Mouse (Mus musculus) kidney, embryonic 15.5 days (tissue): ENCODE results near the gene 2310033P09Rik. TPM values are rescaled to one million over a fixed set of nuclear protein-coding genes. Genes with fewer than 3 reads are reported as not detected.

Experiments
- ATAC-seq: fragments of 200-750 bp; cut with Nextera tagmentation; replicated peaks from 2 replicates; pipeline ENCODE4 v1.8.0; 2017; ENCODE audit warnings: moderate TSS enrichment; ENCODE audit not compliant: low FRiP score
- H3K27ac ChIP-seq: fragments of 300-500 bp; sonication (generic); 2 replicates; pipeline ENCODE4 v1.5.1; 2015; ENCODE audit warnings: mild to moderate bottlenecking, inconsistent platforms
- H3K27me3 ChIP-seq: fragments of 300-500 bp; sonication (generic); 2 replicates; pipeline ENCODE4 v1.6.1; 2015; ENCODE audit warnings: inconsistent platforms
- H3K36me3 ChIP-seq: fragments of 300-500 bp; sonication (generic); 2 replicates; pipeline ENCODE4 v1.6.1; 2015; ENCODE audit warnings: inconsistent platforms
- H3K4me1 ChIP-seq: fragments of 300-500 bp; sonication (generic); 2 replicates; pipeline ENCODE4 v1.6.1; 2015; ENCODE audit warnings: inconsistent platforms
- H3K4me2 ChIP-seq: fragments of 300-500 bp; sonication (generic); 2 replicates; pipeline ENCODE4 v1.6.1; 2015; ENCODE audit warnings: moderate library complexity, mild to moderate bottlenecking, inconsistent platforms
- H3K4me3 ChIP-seq: fragments of 300-500 bp; sonication (generic); replicated peaks from 2 replicates; pipeline ENCODE4 v1.5.1; 2015; ENCODE audit warnings: mild to moderate bottlenecking, inconsistent platforms
- H3K9ac ChIP-seq: fragments of 300-500 bp; sonication (generic); 2 replicates; pipeline ENCODE4 v1.6.1; 2015; ENCODE audit warnings: mild to moderate bottlenecking, inconsistent platforms
- H3K9me3 ChIP-seq: fragments of 300-500 bp; sonication (generic); replicated peaks from 2 replicates; pipeline ENCODE4 v1.6.1; 2016; ENCODE audit warnings: inconsistent platforms
- WGBS: fragments of 180-500 bp; shearing (Covaris S2); methylation state at CpG from one replicate; pipeline ENCODE4 v1.1.7; 2015; ENCODE audit warnings: mixed read lengths; 5-methylcytosine and 5-hydroxymethylcytosine counted together
- polyA plus RNA-seq: library from polyadenylated mRNA; unstranded; fragments of >200 nt; fragmentation: Nextera tagmentation; extraction: Ambion mirVana; gene quantifications from 2 replicates; pipeline ENCODE4 v1.2.1, GENCODE M21; 2015

The 2310033P09Rik gene
- polyA plus RNA-seq, 1 experiment from 2014 or later = 36.4 TPM

DNA sequence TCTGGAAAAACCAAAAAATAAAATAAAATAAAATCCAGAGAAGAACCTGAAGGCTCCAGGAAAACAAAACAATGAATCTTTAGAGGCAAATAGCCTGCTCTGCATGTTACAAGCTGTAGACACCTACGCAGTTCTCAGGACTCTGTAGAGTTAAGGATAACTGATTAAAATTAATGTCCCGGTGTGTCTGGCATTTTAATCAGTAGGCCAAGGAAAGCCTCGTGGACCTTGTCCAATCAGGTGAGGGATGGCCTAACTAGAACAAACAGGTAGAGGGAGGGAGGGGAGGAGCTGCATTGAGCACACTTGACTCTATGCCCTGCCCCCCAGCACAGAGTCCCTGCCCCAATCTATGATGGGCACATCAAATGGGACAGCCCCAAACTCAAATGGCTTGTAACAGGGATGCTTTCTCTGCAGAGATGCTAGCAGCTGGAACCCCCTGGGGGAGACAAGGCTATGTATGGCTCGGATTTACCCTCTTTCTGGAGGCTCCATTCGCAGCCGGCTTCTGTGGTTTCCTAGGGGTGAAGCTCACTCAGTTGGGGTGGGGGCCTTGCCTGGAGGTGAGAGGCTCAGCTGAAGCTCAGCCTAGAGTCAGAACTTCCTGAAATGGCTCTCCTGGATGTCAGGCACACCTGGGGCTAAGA, 33.8 kb upstream of the 2310033P09Rik start:
- H3K4me3 ChIP-seq = no peak overlapping the region
- H3K4me1 ChIP-seq = peaks cover 11% of the 10 kb centered on the region
- ATAC-seq = no peak
- no peak overlapping the region for H3K9ac ChIP-seq
- WGBS = 52% methylated on average over 6 of the region's 6 CpGs
- H3K36me3 ChIP-seq = no peaks in the 10 kb centered on the region
- H3K9me3 ChIP-seq = no peaks in the 10 kb centered on the region
- no peak overlapping the region for H3K4me2 ChIP-seq
- H3K27ac ChIP-seq = no peak overlapping the region
- peaks cover 61% of the 10 kb centered on the region for H3K27me3 ChIP-seq

DNA sequence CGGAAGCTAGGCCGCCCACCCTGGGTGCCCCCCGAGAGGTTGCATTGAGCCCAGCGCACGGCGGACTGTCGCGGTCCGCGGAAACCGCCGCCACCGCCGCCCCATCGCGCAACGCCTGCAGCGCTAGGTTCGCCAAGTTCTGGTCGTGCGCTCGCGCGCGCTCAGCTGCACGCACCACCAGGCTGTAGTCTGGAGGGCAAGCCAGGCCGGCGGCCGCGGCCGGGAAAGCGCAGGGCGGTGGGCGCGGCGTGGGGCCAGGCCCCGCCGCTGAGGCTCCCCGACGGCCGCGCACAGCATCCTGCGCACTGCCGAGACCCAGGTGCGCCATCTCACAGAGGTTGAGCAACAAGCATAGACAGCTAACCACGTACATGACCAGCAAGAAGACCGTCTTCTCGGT, 31.6 kb upstream of the 2310033P09Rik start:
- WGBS = 2% methylated on average over 48 of the region's 48 CpGs
- peak overlapping the region; percentile 52 for H3K4me2 ChIP-seq
- H3K4me1 ChIP-seq = peaks cover 11% of the 10 kb centered on the region
- H3K27me3 ChIP-seq = peaks cover 69% of the 10 kb centered on the region
- H3K27ac ChIP-seq = no peak overlapping the region
- H3K4me3 ChIP-seq = peak overlapping the region; percentile 29
- H3K9ac ChIP-seq = no peak overlapping the region
- no peaks in the 10 kb centered on the region for H3K9me3 ChIP-seq
- H3K36me3 ChIP-seq = no peaks in the 10 kb centered on the region
- ATAC-seq = no peak

DNA sequence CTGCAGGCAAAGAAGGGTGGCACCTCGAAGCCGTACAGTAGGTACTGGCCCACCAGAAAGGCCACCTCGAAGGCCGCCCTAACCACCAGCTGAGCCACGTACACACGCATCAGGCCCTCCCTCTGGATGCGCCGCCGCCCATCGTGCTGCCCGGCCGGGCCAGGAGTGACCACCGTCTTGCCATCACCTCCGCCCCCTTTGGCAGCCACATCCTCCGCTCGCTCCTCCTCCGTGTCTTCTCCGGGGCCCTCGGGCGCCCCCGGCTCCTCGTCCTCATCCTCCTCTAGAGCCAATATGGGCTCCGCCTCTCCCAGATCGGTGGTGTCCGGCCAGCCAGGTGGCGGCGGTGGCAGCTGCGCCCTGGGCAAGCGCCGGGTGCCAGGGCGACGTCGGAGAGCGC, 31.2 kb upstream of the 2310033P09Rik start:
- Histone ChIP-seq H3K4me3 (peak overlapping the region; percentile 29), H3K27ac (no peak overlapping the region), H3K4me2 (peak overlapping the region; percentile 52), H3K9me3 (no peaks in the 10 kb centered on the region), H3K4me1 (peaks cover 11% of the 10 kb centered on the region), H3K36me3 (no peaks in the 10 kb centered on the region), H3K9ac (no peak overlapping the region), H3K27me3 (peaks cover 69% of the 10 kb centered on the region)
- 5% methylated on average over 33 of the region's 34 CpGs for WGBS
- no peak for ATAC-seq

DNA sequence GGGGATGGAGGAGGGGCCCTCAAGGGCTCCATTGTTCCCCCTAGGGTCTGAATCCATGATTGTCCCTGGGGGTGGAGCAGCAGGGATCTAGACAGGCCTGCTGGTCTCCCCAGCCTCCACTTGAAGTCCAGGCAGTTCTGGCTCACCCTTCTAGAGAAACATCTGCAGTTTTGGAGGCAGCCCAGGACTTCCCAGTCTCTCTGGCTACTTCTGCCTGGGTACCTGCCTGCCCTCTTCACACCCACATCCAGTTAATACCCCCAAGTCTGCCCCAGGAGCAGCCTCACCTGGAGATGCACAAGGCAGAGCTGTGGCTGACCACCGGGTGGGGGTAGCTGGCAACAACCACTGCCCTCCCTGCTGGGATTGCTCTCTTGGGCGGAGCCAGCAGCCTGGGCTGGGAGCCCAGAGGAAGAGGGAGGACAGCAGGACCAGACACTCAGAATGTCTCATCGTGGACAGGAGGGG, 25.2 kb upstream of the 2310033P09Rik start, which contains the start of gene Gjc2:
Gene Gjc2 (minus strand): TSS at position 350 of the 468 bp plus-strand sequence.
- Histone ChIP-seq H3K36me3 (peaks cover 40% of the 10 kb centered on the region), H3K9me3 (no peaks in the 10 kb centered on the region), H3K4me2 (no peak within 1 kb of the TSS), H3K4me1 (peaks cover 10% of the 10 kb centered on the region), H3K27me3 (peaks cover 22% of the 10 kb centered on the region), H3K4me3 (no peak within 1 kb of the TSS), H3K9ac (no peak within 1 kb of the TSS), H3K27ac (no peak within 1 kb of the TSS)
- WGBS = 39% methylated on average over 3 of the region's 3 CpGs
- ATAC-seq = no peak

DNA sequence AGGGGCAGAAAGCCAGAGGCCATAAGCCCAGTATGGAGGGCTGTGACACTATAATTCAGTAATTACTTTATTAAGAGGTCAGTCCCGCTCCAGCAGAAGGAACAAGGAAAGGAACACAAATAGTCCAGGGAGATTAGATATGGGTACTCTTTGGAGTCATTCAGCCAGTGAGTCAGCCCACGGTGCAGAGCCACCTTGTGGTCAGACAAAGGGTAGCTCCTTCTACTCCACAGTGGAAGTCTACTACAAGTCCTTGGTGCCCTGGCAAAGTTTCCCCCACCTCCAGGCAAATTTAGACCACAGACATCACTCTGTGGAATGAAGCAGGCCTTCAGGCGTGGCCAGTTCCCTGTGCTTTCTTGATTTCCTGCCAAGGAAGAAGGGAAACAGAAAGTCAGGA, 24.3 kb upstream of the 2310033P09Rik start:
- no peak overlapping the region for H3K4me3 ChIP-seq
- H3K4me2 ChIP-seq = no peak overlapping the region
- ATAC-seq = 0 out of 2 replicates have a peak, but pooled peaks have one; percentile 38
- no peaks in the 10 kb centered on the region for H3K9me3 ChIP-seq
- H3K27me3 ChIP-seq = peaks cover 12% of the 10 kb centered on the region
- H3K36me3 ChIP-seq = peaks cover 40% of the 10 kb centered on the region
- no peak overlapping the region for H3K27ac ChIP-seq
- no peak overlapping the region for H3K9ac ChIP-seq
- H3K4me1 ChIP-seq = peaks cover 10% of the 10 kb centered on the region
- WGBS = 30% methylated on average over 3 of the region's 3 CpGs

DNA sequence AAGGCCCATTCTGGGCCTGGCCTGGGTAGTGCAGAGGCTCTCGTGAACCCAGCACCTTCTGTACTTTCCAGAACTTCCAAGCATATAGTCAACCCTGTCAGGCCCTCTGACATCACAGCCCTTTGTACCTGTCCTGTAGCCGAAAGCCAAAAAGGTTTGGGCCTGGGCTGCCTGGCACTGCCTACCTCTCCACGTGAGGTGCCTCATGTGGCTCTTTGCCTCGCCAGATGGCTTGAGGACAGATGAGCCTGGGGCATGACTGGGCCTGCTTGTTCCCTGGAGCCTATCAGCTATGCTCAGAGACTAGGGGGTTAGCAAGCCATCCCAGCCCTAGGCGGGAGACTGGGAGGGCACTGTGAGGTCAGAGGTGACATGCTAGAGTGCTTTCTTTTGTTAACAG, 22.6 kb upstream of the 2310033P09Rik start:
- Histone ChIP-seq H3K36me3 (peaks cover 40% of the 10 kb centered on the region), H3K4me3 (no peak overlapping the region), H3K4me2 (no peak overlapping the region), H3K4me1 (peaks cover 10% of the 10 kb centered on the region), H3K27ac (no peak overlapping the region), H3K27me3 (no peaks in the 10 kb centered on the region), H3K9ac (no peak overlapping the region), H3K9me3 (no peaks in the 10 kb centered on the region)
- 82% methylated on average over 5 of the region's 5 CpGs for WGBS
- ATAC-seq = no peak

DNA sequence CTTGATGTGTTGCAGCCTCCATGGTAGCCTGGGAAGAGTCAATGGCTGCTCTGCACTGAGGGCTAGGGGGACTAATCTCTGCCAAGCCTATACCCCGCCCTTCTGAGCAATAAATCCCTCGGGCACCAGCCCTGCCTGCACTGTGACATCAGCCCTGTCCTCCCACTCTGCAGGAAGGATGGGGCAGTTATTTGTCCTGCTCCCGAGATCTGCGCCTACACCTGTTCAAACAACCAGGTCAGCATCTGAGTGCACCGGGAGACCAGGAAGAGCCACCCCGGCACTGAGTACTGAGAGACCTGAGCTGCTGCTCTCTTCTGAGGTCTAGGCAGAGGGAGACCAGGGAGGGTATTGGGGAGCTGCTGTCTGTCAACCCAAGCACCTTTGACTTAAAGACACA, 20.4 kb upstream of the 2310033P09Rik start:
- no peak overlapping the region for H3K4me2 ChIP-seq
- H3K27ac ChIP-seq = no peak overlapping the region
- no peak overlapping the region for H3K4me3 ChIP-seq
- H3K9me3 ChIP-seq = no peaks in the 10 kb centered on the region
- no peaks in the 10 kb centered on the region for H3K27me3 ChIP-seq
- no peak for ATAC-seq
- H3K36me3 ChIP-seq = peaks cover 36% of the 10 kb centered on the region
- peaks cover 16% of the 10 kb centered on the region for H3K4me1 ChIP-seq
- no peak overlapping the region for H3K9ac ChIP-seq
- 39% methylated on average over 6 of the region's 6 CpGs for WGBS

DNA sequence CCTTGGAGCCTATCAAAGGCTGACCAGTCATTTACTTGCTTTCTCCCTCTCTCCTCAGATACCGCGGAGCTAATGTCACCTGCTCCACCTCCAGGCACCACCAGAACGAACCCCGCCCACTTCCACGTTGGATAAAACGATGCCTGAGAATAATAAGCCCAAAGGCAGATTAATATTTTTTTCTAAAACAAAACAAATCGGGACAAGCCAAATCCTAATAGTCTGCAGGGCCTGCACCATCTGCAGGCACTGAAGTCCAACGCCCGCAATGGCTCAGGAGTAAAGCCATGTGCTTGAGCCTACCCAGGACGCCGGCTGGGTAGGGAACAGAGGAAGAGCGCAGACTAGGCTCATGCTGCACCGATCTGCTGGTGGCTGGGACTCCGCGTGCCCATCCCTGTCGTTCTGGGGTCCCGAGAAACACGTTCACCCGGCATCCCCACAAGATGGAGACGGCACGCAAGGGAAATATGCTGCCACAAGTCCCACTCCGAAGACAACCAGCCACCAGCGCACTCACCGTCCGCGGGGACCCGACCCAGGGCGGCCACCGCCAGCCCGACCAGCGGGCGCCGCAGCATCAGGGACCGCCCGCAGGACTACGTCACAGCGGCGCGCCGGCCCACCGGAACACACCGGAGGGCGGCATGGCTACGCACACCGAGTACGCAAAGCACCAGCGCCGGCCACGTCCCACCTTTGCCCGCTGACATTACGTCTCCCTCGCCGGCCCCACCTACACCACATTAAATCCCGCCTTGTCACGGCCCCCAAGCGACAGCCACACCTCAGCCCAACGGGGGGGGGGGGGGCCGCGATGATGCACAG, 16.7 kb upstream of the 2310033P09Rik start:
- Histone ChIP-seq H3K27me3 (no peaks in the 10 kb centered on the region), H3K9me3 (no peaks in the 10 kb centered on the region), H3K27ac (peak overlapping the region; percentile 96), H3K9ac (peak overlapping the region; percentile 63), H3K4me3 (peak overlapping the region; percentile 76), H3K4me2 (peak overlapping the region; percentile 86), H3K36me3 (0 out of 2 replicates have a peak, but pooled peaks cover 4% of the 10 kb centered on the region), H3K4me1 (peaks cover 16% of the 10 kb centered on the region)
- peak; percentile 95 for ATAC-seq
- WGBS = under 1% methylated on average over 59 of the region's 59 CpGs

DNA sequence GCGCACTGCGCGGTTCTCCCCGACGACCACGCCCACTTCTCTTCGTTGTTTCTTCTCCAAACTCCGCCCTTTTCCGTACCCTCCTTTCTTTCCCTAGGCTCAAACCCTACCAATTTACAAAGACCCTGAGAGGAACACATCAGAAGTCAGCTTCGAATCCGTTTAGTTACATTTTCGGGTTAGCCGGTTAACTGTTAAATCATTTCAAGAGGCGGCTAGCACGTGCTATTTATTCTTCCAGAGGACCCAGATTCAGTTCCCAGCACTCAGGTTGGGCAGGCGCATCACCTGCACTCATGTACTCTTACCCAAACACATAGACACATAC, 16.1 kb upstream of the 2310033P09Rik start, which contains the start of gene Guk1:
Gene Guk1 (minus strand): TSS at position 154 of the 328 bp plus-strand sequence.
- no peak for ATAC-seq
- H3K36me3 ChIP-seq = no peaks in the 10 kb centered on the region
- H3K4me1 ChIP-seq = peaks cover 14% of the 10 kb centered on the region
- peak within 1 kb of the TSS; percentile 63 for H3K9ac ChIP-seq
- H3K9me3 ChIP-seq = no peaks in the 10 kb centered on the region
- H3K4me2 ChIP-seq = peak within 1 kb of the TSS; percentile 86
- peak within 1 kb of the TSS; percentile 76 for H3K4me3 ChIP-seq
- WGBS = 5% methylated on average over 16 of the region's 16 CpGs
- no peaks in the 10 kb centered on the region for H3K27me3 ChIP-seq
- peak within 1 kb of the TSS; percentile 96 for H3K27ac ChIP-seq

DNA sequence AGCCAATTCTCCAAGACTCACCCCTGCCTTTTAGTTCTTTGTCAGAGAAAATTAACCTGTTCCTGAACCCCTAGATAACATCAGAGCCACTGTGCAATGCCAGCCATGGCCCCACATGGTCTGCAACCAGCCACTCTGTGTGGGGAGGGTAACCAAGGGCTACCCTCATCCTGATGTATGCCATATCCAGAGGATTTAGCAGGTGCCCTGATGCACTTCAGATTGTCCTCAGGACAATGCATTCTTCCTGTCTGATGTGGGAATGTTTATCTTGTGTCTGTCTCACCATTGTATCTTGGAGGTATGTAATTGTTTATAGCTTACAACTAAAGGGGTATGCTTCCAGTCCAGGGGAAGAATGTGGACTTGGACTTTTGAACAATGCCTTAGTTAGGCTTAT, 11.9 kb upstream of the 2310033P09Rik start:
- Histone ChIP-seq H3K27me3 (no peaks in the 10 kb centered on the region), H3K9ac (no peak overlapping the region), H3K9me3 (no peaks in the 10 kb centered on the region), H3K36me3 (peaks cover 14% of the 10 kb centered on the region), H3K4me1 (peaks cover 3% of the 10 kb centered on the region), H3K27ac (no peak overlapping the region), H3K4me3 (no peak overlapping the region), H3K4me2 (no peak overlapping the region)
- ATAC-seq = no peak

DNA sequence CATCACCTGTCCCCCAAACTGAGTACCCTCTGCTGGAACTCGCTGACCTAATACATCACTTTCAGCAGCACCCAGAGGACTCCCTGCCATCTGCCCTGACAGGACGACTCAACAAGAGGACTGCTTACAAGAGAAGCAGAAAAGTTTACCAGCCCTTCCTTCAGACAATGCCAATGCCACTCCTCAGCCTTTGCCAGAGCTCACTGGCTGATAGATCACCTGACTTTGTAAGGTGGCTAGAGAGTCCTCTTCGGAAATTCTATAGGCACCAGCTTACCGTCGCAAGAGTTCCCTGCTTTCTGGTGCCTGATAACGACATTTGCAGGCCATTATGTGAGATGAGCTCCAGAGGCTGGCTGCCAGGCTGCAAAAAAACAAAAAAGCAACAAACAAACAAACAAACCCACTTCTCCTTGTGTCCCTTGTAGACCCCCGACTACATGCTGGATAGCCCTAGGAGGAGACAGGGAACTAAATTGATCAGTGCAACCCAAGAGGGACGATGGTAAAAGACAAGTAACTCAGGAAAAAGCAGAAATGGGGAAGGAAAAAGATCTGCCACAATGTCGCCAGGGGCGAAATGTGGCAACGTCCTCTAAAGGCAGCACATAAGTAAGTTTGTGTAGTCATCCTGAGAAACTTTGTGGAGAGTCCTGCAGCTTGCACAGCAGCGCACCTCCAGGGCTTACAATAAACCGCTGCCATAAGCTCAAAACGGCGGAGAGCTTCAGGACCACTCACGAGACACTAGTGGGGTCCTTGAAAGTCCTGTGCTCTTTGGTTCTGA, 6.7 kb upstream of the 2310033P09Rik start:
- Histone ChIP-seq H3K9me3 (no peaks in the 10 kb centered on the region), H3K27ac (peak overlapping the region; percentile 82), H3K27me3 (no peaks in the 10 kb centered on the region), H3K4me1 (peaks cover 11% of the 10 kb centered on the region), H3K4me3 (peak overlapping the region; percentile 88), H3K36me3 (peaks cover 39% of the 10 kb centered on the region), H3K9ac (peak overlapping the region; percentile 79), H3K4me2 (peak overlapping the region; percentile 86)
- WGBS = 28% methylated on average over 16 of the region's 16 CpGs
- 0 out of 2 replicates have a peak, but pooled peaks have one; percentile 3 for ATAC-seq
